Mouse (Mus musculus): Measurements from ENCODE around the gene Oat.

The Oat gene

GRCm38 (mm10) chr7:132589610-132590009 is 13.4 kb upstream of the Oat start:
- DNase-seq = no peak

DNA sequence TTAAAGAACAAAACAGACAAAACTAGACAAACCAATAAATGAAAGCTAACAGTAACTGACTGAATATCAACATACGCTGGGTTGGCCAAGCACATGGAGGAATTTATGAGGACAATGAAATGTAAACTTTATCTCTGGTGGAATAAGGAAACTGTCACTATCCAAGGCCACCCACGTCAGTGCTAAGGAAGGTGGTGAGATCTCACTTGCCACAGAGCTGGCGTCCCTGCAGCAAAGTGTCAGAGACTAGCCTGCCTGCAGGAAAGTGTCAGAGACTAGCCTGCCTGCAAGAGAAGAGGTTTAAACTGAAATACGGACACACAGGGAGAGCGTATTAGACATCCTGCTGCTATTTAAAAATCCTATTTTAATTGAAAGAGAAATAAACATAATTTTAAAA is 11.0 kb upstream of the Oat start:
- DNase-seq = no peak

DNA sequence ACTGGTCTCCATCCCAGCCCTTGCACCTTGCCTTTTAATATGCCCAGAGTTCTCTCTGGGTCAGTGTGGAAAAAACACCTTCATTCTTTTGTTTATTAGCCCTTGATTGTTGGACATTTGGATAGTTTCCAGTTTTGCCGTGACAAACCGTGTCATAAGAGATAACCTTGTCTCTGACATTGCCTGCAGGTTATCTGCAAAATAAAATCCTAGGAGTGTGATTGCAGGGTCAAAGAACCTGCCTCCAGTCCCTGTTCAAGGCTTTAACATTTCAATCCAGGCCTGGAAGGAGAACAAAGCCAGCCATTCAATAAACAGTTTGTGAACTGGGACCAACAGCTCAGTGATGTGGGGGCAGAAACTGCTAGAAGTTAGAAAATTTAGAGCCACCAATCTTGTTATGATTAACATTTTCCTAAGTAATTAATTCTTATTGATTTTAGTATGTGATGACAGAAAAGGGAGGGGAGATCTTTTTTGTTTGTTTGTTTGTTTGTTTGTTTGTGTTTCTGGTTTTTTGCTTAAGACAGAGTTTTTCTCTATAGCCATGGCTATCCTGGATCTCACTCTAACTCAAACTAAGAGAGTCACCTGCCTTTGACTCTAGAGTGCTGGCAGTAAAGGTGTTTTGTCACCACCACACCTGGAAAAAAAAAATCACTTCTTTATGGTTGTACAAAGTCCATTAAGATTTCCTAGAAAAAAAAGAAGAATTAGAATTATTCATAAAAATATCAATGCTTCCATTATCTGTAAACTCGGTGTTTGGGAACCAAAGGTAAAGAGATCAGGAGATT is 9.7 kb upstream of the Oat start:
- no peak for DNase-seq

GRCm38 (mm10) chr7:132581441-132581840 is 5.2 kb upstream of the Oat start:
- DNase-seq = no peak

DNA sequence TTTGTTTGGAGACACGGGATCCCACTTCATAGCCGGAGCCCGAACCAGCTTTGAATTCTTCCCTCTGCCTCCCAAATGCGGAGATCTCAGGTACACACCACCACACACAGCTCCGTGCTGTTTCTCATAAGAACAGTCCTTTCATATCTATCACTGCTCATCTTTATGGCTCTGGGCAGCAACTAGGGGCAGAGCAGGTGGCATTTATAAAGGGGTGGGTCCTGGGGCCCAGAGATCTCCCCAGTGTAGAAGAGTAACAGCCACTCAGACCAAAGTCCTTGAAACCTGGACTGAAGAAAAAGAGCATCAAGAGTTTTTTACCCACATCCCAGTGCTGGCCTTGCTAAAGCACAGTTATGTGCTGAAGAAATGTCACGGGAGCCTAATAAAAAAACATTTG is 4.3 kb upstream of the Oat start:
- no peak for DNase-seq

- DNase-seq = no peak
Observed at GRCm38 (mm10) chr7:132576891-132577290, 693 bp upstream of the Oat start.

DNA sequence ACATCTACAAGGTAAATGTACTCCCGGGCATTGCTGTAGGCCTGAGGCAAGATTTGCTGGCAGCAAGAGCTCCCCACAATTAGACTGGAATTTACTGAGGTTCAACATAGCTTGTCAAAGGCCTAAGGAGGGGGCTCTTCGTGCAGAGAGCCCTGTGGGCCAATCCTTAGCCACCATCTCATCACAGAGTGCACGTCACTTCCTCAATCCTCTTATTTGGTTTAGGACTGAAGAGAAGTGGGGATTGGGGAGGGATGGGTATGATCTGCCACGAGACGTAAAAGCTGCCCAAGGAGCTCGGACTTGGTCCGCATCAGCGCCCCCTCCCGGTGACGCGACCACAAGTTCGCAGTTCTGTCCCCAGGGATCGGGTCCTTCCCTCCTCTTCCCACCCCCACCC is 575 bp downstream of the Oat start:
- peak; percentile 84 to 87 for DNase-seq

DNA sequence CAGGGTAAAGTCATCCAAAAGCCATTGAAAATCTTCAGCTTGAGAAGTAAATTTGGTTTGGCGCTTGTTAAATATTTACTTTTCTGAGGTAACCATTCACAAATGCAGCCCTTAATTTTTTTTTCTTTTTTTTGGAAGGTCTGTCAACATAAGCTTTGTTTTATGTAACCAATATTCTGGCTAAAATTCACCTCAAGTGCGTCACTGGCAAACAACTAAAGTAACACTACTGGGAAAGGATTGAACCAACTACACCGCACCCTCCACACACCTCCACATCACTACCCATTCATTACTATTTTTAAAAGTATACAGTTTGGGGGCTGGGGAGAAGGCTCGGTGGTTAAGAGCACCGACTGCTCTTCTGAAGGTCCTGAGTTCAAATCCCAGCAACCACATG is 1.6 kb downstream of the Oat start:
- DNase-seq = peak; percentile 60 to 76

DNA sequence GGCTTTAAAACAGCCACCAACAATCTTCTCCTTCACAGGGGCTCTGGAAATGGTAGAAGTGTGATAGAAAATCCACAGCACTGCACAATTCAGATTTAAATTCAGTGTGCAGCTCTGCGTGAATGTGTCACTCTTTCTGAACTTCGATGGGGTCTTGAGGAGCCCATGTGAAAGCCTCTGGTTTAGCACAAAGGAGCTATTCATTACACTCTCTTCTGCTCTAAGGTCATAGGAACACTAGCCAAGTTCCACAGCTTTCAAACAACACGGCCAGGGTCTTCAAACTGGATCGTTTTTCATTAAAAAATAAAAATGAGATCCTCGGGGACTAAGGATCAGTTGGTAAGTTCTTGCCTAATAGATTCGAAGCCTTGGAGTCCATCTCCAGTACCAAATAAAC is 3.0 kb downstream of the Oat start:
- DNase-seq = no peak

DNA sequence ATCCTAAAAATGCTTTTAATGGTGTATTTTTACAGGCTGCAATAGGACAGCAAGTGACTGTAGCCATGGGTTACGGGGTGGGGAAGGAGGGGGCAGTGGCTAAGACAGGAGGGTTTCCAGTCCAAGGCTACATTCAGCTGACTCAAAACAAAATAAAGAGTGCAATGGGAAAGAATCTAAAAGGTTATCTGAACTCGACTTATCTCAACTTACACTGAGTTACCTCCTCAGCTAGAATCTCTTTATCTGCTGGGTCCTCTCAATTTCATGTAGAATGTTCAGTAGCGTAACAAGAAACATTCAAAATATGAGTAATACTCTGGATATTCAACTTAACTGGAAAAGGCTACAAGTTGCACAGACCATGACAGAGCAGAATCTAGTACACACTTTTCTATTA is 3.5 kb downstream of the Oat start:
- DNase-seq = no peak

- DNase-seq = peak; percentile 26 to 49
Observed at GRCm38 (mm10) chr7:132571481-132571880, 4.7 kb downstream of the Oat start.

GRCm38 (mm10) chr7:132570071-132570470 is 6.1 kb downstream of the Oat start:
- no peak for DNase-seq

GRCm38 (mm10) chr7:132568817-132569216 is 7.4 kb downstream of the Oat start:
- peak; percentile 46 to 52 for DNase-seq

- DNase-seq = no peak
Observed at GRCm38 (mm10) chr7:132565831-132566230, 10.4 kb downstream of the Oat start.

DNA sequence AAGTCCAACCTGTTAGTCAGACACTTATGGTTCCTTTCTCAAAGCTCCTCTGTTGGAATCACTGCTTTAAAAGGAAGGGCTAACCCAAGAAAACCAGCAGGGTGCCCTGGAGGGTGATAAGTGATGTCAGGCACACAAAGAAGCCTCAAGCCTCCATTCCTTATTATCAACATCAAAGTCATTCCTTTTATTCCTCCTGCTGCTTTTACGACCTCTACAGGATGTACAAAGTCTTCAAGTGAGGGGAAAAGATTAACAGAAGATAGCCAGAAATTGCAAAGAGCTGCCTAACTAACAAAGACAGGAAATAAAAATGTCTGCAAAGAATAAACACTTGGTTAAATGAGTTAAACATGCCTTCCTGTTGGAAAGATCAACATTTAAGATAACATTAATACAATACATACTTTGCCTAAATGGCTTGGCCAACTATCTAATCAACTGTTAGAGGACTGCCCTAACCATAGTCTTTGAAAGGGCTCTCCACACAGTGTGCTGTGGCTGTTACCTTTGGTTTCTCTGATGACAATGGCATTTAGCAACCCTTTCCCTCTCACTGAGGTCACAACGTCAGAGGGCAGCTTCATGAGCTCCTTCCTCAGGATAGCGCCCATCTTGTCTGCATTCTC is 16.9 kb downstream of the Oat start:
- DNase-seq = no peak

GRCm38 (mm10) chr7:132558141-132558736 is 18.0 kb downstream of the Oat start:
- DNase-seq = no peak

DNA sequence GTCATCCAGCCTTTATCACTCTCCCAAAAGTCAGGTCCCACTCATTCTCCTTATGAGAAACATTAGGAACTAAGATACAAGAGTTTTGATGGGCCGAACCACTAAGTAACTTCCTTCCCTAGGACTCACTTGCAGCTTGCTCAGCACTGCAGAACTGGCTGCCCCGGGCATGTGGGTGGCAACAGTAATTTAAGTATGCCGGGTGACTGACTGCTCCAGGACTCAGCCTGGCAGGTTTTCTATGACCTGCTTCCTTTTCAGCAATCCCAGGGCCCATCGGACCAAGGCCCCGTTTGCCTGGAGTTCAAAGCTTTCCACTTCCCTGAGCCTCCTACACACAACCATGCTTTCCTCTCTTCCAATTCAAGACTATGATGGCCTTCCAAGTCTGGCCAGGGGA is 19.6 kb downstream of the Oat start:
- DNase-seq = no peak

DNA sequence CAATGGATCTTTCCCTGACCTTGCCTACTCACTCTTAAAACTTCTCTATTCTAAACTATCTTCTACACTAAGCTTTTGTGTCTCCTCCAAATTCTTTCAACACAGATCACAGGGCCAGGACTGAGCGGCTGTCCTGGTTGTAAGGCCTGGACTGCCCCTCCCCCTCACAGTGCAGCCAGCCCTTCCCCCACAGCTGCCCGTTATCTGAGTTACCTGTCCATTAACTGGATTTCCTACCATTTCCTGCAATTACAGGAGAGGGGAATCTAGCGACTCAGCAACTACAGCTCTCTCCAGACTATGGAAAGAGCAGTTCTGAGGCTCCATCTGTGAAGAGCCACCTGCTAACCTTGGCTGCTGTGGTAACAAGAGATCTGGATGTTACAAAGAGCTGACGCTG is 20.3 kb downstream of the Oat start:
- DNase-seq = no peak

DNA sequence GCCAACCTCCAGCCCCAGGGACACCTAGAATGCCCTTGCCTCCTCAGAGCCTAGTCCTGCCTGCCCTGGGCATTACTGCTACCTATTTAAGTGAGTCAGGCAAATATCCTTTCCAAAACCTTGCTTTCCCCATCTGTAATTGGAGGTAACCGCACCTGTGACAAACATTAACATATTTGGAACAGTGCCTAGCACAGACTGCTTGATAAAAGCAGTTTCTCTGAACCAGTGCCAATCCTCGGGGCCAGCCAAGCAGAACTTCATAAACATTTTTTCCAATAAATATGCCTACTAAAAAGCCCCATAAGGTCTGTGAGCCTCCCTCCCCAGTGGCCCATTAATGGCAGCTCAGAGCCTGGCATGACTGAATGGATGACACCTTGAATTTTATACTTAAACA is 22.1 kb downstream of the Oat start:
- peak in 1 of 2 experiments; percentile 30 for DNase-seq

DNA sequence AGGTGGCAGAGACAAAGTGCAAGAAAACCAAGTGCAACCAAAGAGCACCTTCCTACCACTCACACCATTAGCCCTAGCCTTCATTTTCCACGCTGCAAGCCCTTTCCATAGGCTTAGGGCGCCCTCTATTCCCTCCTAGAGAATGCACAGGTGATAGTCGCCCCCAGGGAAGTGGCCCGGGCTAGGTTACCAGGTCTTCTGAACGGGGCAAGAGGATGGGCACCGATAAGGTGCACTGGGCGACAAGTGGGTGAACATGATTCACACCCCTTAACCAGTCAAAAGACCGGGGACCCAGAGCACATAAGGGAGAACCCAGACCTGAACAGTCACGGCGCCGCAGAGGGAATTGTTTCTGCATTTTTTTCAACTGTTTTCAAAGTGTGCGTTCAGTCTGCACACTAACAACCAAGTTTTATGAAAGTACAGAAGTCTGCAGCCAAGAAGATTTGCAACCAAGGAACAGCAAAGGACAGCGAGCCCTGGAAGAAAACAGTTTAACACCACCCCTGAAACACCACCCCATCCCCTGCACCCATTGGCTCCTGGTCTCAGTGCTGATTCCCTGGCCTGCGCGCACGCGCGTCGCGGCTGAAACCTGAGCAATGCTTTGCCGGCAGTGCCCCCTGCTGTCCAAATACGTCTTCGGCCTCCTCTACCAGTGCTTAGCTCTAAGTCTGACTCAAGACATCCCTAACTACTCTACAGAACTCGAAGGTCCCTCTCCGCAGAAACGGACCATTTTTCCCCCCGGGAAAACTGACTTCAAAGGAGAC is 24.7 kb downstream of the Oat start:
- peak; percentile 94 to 95 for DNase-seq

GRCm38 (mm10) chr7:132547126-132547525 is 29.1 kb downstream of the Oat start:
- DNase-seq = no peak

DNA sequence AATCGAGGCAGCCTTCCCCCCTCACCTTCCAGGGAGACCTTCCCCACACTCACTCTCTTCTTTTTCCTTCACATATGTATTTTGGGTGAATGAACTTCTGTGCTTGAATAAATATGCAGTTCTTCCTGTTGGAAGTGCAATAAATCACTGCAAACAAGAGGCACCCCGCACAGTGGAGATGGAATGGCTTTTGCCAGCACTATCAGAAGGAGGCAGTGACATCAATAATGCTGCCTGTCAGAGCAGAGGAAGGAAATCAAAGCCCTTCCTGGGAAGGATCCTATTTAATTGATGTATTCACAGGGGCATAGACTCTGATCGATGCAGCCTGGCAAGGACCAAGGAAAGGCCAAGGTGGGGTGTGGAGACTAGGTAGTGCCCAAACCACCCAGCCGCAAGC is 33.8 kb downstream of the Oat start:
- no peak for DNase-seq

- DNase-seq = no peak
Observed at GRCm38 (mm10) chr7:132541566-132541965, 34.6 kb downstream of the Oat start.

All from lung, adult 18-20 months (tissue).